Mouse (Mus musculus): ENCODE results near the gene Lin54. TPM values are rescaled to one million over a fixed set of nuclear protein-coding genes. Genes with fewer than 3 reads are reported as not detected.

Gene Lin54
- total RNA-seq (2021), result 10 to 100 TPM; 20.7 to 20.9 TPM

GRCm38 (mm10) chr5:100500458-100500961, at the start of gene Lin54:
Gene Lin54 (minus strand): TSS chr5:100500639.
- DNase-seq, result peak; percentile 91

- DNase-seq, result no peak
These were observed 49.7 kb upstream of the Lin54 start for GRCm38 (mm10) chr5:100550151-100550550.

- DNase-seq, result no peak
These were observed 48.9 kb upstream of the Lin54 start for GRCm38 (mm10) chr5:100549311-100549710.

GRCm38 (mm10) chr5:100548236-100548635, 47.8 kb upstream of the Lin54 start:
- no peak for DNase-seq

- peak; percentile 19 for DNase-seq
These were observed 46.0 kb upstream of the Lin54 start for GRCm38 (mm10) chr5:100546294-100547080.

GRCm38 (mm10) chr5:100536638-100537037, 36.2 kb upstream of the Lin54 start:
- DNase-seq, result peak; percentile 40

GRCm38 (mm10) chr5:100535826-100536225, 35.4 kb upstream of the Lin54 start:
- no peak for DNase-seq

- DNase-seq, result peak; percentile 39
These were observed 25.7 kb upstream of the Lin54 start for GRCm38 (mm10) chr5:100526164-100526563.

GRCm38 (mm10) chr5:100525620-100526019, 25.2 kb upstream of the Lin54 start:
- no peak for DNase-seq

GRCm38 (mm10) chr5:100524921-100525320, 24.5 kb upstream of the Lin54 start:
- no peak for DNase-seq

GRCm38 (mm10) chr5:100523331-100523730, 22.9 kb upstream of the Lin54 start:
- DNase-seq, result no peak

- DNase-seq, result no peak
These were observed 19.8 kb upstream of the Lin54 start for GRCm38 (mm10) chr5:100520223-100520622.

- no peak for DNase-seq
These were observed 18.6 kb upstream of the Lin54 start for GRCm38 (mm10) chr5:100519027-100519411.

- DNase-seq, result peak; percentile 97
These were observed 17.9 kb upstream of the Lin54 start, which contains the start of gene Cops4 for GRCm38 (mm10) chr5:100518049-100519026. Gene Cops4 (plus strand): TSS chr5:100518309.

- no peak for DNase-seq
These were observed 12.1 kb upstream of the Lin54 start for GRCm38 (mm10) chr5:100512576-100512975.

GRCm38 (mm10) chr5:100509247-100509646, 8.8 kb upstream of the Lin54 start:
- no peak for DNase-seq

GRCm38 (mm10) chr5:100501267-100501666, 828 bp upstream of the Lin54 start:
- no peak for DNase-seq

GRCm38 (mm10) chr5:100499831-100500304, 571 bp downstream of the Lin54 start:
- peak; percentile 46 for DNase-seq

- no peak for DNase-seq
These were observed 1.2 kb downstream of the Lin54 start for GRCm38 (mm10) chr5:100499243-100499642.

GRCm38 (mm10) chr5:100498436-100499180, 1.8 kb downstream of the Lin54 start:
- peak; percentile 85 for DNase-seq

- DNase-seq, result no peak
These were observed 8.7 kb downstream of the Lin54 start for GRCm38 (mm10) chr5:100491704-100492103.

GRCm38 (mm10) chr5:100489340-100489739, 11.1 kb downstream of the Lin54 start:
- DNase-seq, result no peak
